Mouse (Mus musculus) intestine, embryonic 16.5 days (tissue): Measurements from ENCODE around the gene Wbp1. TPM values are rescaled to one million over a fixed set of nuclear protein-coding genes. Genes with fewer than 3 reads are reported as not detected.

ENCODE experiments used
- ATAC-seq: fragments of 200-750 bp; cut with Nextera tagmentation; 2 replicates; pipeline ENCODE4 v1.8.0; 2017; ENCODE audit warnings: moderate TSS enrichment, moderate library complexity
- H3K27ac ChIP-seq: fragments of 300-500 bp; sonication (generic); 2 replicates; pipeline ENCODE4 v1.5.1; 2014; ENCODE audit warnings: mild to moderate bottlenecking, low read length
- H3K27me3 ChIP-seq: fragments of 300-500 bp; sonication (generic); replicated peaks from 2 replicates; pipeline ENCODE4 v1.6.1; 2014; ENCODE audit warnings: low read length, control low read depth, mixed read lengths; ENCODE audit not compliant: control insufficient read depth, insufficient read depth
- H3K36me3 ChIP-seq: fragments of 300-500 bp; sonication (generic); 2 replicates; pipeline ENCODE4 v1.6.1; 2014; ENCODE audit warnings: low read length, control low read depth; ENCODE audit not compliant: control insufficient read depth, insufficient read depth
- H3K4me1 ChIP-seq: fragments of 300-500 bp; sonication (generic); 2 replicates; pipeline ENCODE4 v1.6.1; 2014; ENCODE audit warnings: low read length, control low read depth, mixed read lengths; ENCODE audit not compliant: control insufficient read depth, insufficient read depth
- H3K4me2 ChIP-seq: fragments of 300-500 bp; sonication (generic); 2 replicates; pipeline ENCODE4 v1.6.1; 2014; ENCODE audit warnings: low read depth, low read length, control low read depth
- H3K4me3 ChIP-seq: fragments of 300-500 bp; sonication (generic); 2 replicates; pipeline ENCODE4 v1.5.1; 2014; ENCODE audit warnings: mild to moderate bottlenecking, low read length
- H3K9ac ChIP-seq: fragments of 300-500 bp; sonication (generic); 2 replicates; pipeline ENCODE4 v1.6.1; 2014; ENCODE audit warnings: low read depth, low read length
- H3K9me3 ChIP-seq: fragments of 300-500 bp; sonication (generic); 2 replicates; pipeline ENCODE4 v1.6.1; 2016; ENCODE audit warnings: low read length, control low read depth; ENCODE audit not compliant: control insufficient read depth
- WGBS: fragments of 180-500 bp; shearing (Covaris S2); extraction: QIAGEN DNeasy Blood & Tissue Kit; methylation state at CpG from one replicate; pipeline ENCODE4 v1.1.7; 2014; 5-methylcytosine and 5-hydroxymethylcytosine counted together
- polyA plus RNA-seq: library from polyadenylated mRNA; unstranded; fragments of >200 nt; fragmentation: Nextera tagmentation; extraction: Ambion mirVana; gene quantifications from 2 replicates; pipeline ENCODE4 v1.2.1, GENCODE M21; 2015

The Wbp1 gene
- 94.4 and 95.5 TPM in 2 replicates for polyA plus RNA-seq

GRCm38 (mm10) chr6:83120930-83121862 lies at the start of gene Wbp1:
TSS of gene Wbp1 (minus strand) at chr6:83121559.
- ATAC-seq = peak; percentile 94

GRCm38 (mm10) chr6:83171063-83171462 lies 49.7 kb upstream of the Wbp1 start:
- Histone ChIP-seq H3K9ac (no peak overlapping the region), H3K27me3 (no peaks in the 10 kb centered on the region), H3K4me1 (peaks cover 4% of the 10 kb centered on the region; the same call in 1 of the 2 replicates), H3K4me2 (no peak overlapping the region), H3K4me3 (no peak overlapping the region), H3K9me3 (no peaks in the 10 kb centered on the region), H3K27ac (no peak overlapping the region), H3K36me3 (no peaks in the 10 kb centered on the region)
- WGBS = 81% methylated on average over 5 of the region's 5 CpGs
- ATAC-seq = no peak

More at GRCm38 (mm10) chr6:83120930-83121862, at the start of gene Wbp1:
- H3K4me3 ChIP-seq = peak within 1 kb of the TSS; percentile 74
- H3K4me1 ChIP-seq = peaks cover 36% of the 10 kb centered on the region
- H3K4me2 ChIP-seq = peak within 1 kb of the TSS; percentile 99
- H3K9ac ChIP-seq = peak within 1 kb of the TSS; percentile 89
- H3K9me3 ChIP-seq = no peaks in the 10 kb centered on the region
- H3K27ac ChIP-seq = peak within 1 kb of the TSS; percentile 96
- under 1% methylated on average over 38 of the region's 38 CpGs for WGBS
- no peaks in the 10 kb centered on the region; the same call in 1 of the 2 replicates for H3K36me3 ChIP-seq
- H3K27me3 ChIP-seq = no peaks in the 10 kb centered on the region

- Histone ChIP-seq H3K4me3 (no peak overlapping the region), H3K9ac (no peak overlapping the region), H3K4me1 (peaks cover 4% of the 10 kb centered on the region; the same call in 1 of the 2 replicates), H3K36me3 (no peaks in the 10 kb centered on the region), H3K27me3 (no peaks in the 10 kb centered on the region), H3K27ac (no peak overlapping the region), H3K4me2 (no peak overlapping the region), H3K9me3 (no peaks in the 10 kb centered on the region)
- 62% methylated on average over 5 of the region's 5 CpGs for WGBS
- no peak for ATAC-seq
These were observed 48.5 kb upstream of the Wbp1 start for GRCm38 (mm10) chr6:83169872-83170271.

- under 1% methylated on average over 12 of the region's 12 CpGs for WGBS
- Histone ChIP-seq H3K4me1 (peaks cover 14% of the 10 kb centered on the region), H3K27ac (peak overlapping the region; percentile 84), H3K27me3 (peaks cover 6% of the 10 kb centered on the region; the same call in 1 of the 2 replicates), H3K9me3 (no peaks in the 10 kb centered on the region), H3K36me3 (no peaks in the 10 kb centered on the region), H3K4me2 (peak overlapping the region; percentile 77), H3K4me3 (peak overlapping the region; percentile 97), H3K9ac (peak overlapping the region; percentile 93)
- peak; percentile 17 for ATAC-seq
These were observed 44.9 kb upstream of the Wbp1 start for GRCm38 (mm10) chr6:83166243-83166630.

GRCm38 (mm10) chr6:83165607-83166242 lies 44.4 kb upstream of the Wbp1 start, which contains the start of gene Dctn1:
TSS of gene Dctn1 (plus strand) at chr6:83165920.
- peak within 1 kb of the TSS; percentile 84 for H3K27ac ChIP-seq
- H3K4me3 ChIP-seq = peak within 1 kb of the TSS; percentile 97
- no peaks in the 10 kb centered on the region for H3K9me3 ChIP-seq
- H3K27me3 ChIP-seq = peaks cover 11% of the 10 kb centered on the region; the same call in 1 of the 2 replicates
- WGBS = under 1% methylated on average over 58 of the region's 58 CpGs
- peak within 1 kb of the TSS; percentile 93 for H3K9ac ChIP-seq
- H3K4me1 ChIP-seq = peaks cover 14% of the 10 kb centered on the region
- no peaks in the 10 kb centered on the region for H3K36me3 ChIP-seq
- peak; percentile 84 for ATAC-seq
- peak within 1 kb of the TSS; percentile 77 for H3K4me2 ChIP-seq

GRCm38 (mm10) chr6:83165026-83165606 lies 43.8 kb upstream of the Wbp1 start:
- peak overlapping the region; percentile 93 for H3K9ac ChIP-seq
- H3K4me3 ChIP-seq = peak overlapping the region; percentile 97
- peaks cover 14% of the 10 kb centered on the region for H3K4me1 ChIP-seq
- WGBS = 3% methylated on average over 6 of the region's 6 CpGs
- H3K27me3 ChIP-seq = peaks cover 13% of the 10 kb centered on the region; the same call in 1 of the 2 replicates
- H3K27ac ChIP-seq = peak overlapping the region; percentile 17; the same call in 1 of the 2 replicates
- H3K4me2 ChIP-seq = peak overlapping the region; percentile 77
- H3K36me3 ChIP-seq = no peaks in the 10 kb centered on the region
- ATAC-seq = 0 out of 2 replicates have a peak, but pooled peaks have one; percentile 12
- H3K9me3 ChIP-seq = no peaks in the 10 kb centered on the region

- peaks cover 14% of the 10 kb centered on the region for H3K4me1 ChIP-seq
- H3K4me3 ChIP-seq = peak overlapping the region; percentile 50
- H3K36me3 ChIP-seq = no peaks in the 10 kb centered on the region
- no peaks in the 10 kb centered on the region for H3K9me3 ChIP-seq
- peak; percentile 4; the same call in 1 of the 2 replicates for ATAC-seq
- no peak overlapping the region for H3K27ac ChIP-seq
- H3K9ac ChIP-seq = peak overlapping the region; percentile 68
- 0% methylated on average over 8 of the region's 8 CpGs for WGBS
- H3K4me2 ChIP-seq = peak overlapping the region; percentile 94
- H3K27me3 ChIP-seq = peaks cover 13% of the 10 kb centered on the region; the same call in 1 of the 2 replicates
These were observed 41.3 kb upstream of the Wbp1 start for GRCm38 (mm10) chr6:83162701-83163100.

- ATAC-seq = peak; percentile 48
- no peaks in the 10 kb centered on the region for H3K9me3 ChIP-seq
These were observed 40.7 kb upstream of the Wbp1 start for GRCm38 (mm10) chr6:83161921-83162641.

More at GRCm38 (mm10) chr6:83161921-83162641, 40.7 kb upstream of the Wbp1 start:
- WGBS = under 1% methylated on average over 49 of the region's 49 CpGs
- H3K36me3 ChIP-seq = no peaks in the 10 kb centered on the region
- peak overlapping the region; percentile 50 for H3K4me3 ChIP-seq
- H3K27ac ChIP-seq = no peak overlapping the region
- peak overlapping the region; percentile 94 for H3K4me2 ChIP-seq
- peaks cover 13% of the 10 kb centered on the region; the same call in 1 of the 2 replicates for H3K27me3 ChIP-seq
- peaks cover 13% of the 10 kb centered on the region for H3K4me1 ChIP-seq
- H3K9ac ChIP-seq = peak overlapping the region; percentile 68
